Mouse (Mus musculus): Measurements from ENCODE around the gene Iqschfp. TPM values are rescaled to one million over a fixed set of nuclear protein-coding genes. Genes with fewer than 3 reads are reported as not detected.

Gene Iqschfp
- polyA plus RNA-seq, 1 experiment from 2014 or later: not detected

DNA sequence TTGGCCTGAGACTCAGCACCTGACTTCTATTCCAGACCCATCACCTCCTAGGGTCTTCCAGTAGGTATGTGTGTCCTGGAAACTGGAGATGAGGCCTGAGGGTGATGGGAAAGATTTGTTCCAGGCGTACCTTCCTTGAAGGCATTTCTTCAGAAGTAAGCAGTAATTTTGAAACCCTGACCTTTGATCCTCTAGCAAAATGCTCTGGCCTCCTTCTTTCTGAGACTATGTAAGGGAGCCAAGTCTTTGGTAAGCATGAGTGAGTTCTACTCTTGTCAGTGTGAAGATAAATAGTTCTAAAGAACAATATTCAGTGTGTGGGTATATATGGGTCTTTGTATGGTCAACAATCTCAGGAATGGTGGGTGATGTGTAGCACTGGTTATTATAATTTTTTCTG lies 238.4 kb downstream of the Iqschfp start:
- H3K27me3 ChIP-seq (replicated peaks; ENCODE audit: control insufficient read depth, insufficient read depth, low read length): no peaks in the 10 kb centered on the region
- no peak overlapping the region for H3K9ac ChIP-seq (ENCODE audit: low read depth, low read length)
- H3K4me3 ChIP-seq (ENCODE audit: low read depth, low read length): no peak overlapping the region
- H3K36me3 ChIP-seq (ENCODE audit: control insufficient read depth, insufficient read depth, low read length): no peaks in the 10 kb centered on the region
- H3K27ac ChIP-seq (ENCODE audit: low read depth, low read length): no peak overlapping the region
- H3K4me2 ChIP-seq: no peak overlapping the region
- 78% methylated on average over 1 of the region's 1 CpGs for WGBS
- DNase-seq (ENCODE audit: low spot score) (no peak), ATAC-seq (replicated peaks; ENCODE audit: low FRiP score) (no peak)
- no peaks in the 10 kb centered on the region for H3K9me3 ChIP-seq (ENCODE audit: control insufficient read depth, low read length)
- no peaks in the 10 kb centered on the region for H3K4me1 ChIP-seq (replicated peaks; ENCODE audit: control insufficient read depth, insufficient read depth, low read length)

DNA sequence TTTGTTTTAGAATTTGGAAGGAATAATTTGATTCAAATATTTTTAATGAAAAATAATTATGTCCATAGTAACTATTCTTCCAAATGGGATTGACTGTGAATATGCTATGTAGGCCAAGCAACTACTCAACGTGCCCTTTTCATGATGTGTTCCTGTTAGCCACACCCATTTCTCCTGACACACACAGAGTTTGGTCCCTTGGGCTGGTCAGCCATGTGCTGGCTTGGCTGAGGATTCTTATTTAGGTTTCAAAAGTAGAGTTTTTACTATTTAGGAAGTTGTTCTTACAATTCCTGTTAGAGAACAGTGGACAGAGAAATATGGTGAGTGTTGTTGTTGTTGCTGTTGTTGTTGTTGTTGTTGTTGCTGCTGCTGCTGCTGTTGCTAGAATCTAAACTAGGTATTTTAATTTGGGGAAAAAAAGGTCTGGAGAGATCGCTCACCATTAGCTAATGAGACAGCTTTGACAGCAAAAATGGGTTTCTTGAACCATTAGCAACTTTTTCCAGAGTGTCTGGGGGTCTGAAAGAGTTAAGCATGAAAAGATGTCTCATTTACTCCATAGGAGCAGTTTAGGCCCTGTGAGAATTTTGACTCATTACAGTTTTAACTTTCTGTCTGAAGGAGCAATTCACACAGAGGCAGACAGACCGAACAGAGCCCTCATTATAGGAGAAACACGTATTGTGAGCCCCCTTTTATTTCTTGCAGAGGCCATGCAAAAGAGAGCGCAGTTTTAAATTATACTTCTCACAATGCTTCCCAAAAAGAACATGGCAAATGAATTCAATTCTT lies 247.0 kb downstream of the Iqschfp start:
- Histone ChIP-seq H3K4me3 (ENCODE audit: low read depth, low read length) (no peak overlapping the region), H3K36me3 (ENCODE audit: control insufficient read depth, insufficient read depth, low read length) (no peaks in the 10 kb centered on the region), H3K27me3 (replicated peaks; ENCODE audit: control insufficient read depth, insufficient read depth, low read length) (no peaks in the 10 kb centered on the region), H3K4me2 (no peak overlapping the region), H3K9me3 (ENCODE audit: control insufficient read depth, low read length) (no peaks in the 10 kb centered on the region), H3K9ac (ENCODE audit: low read depth, low read length) (no peak overlapping the region), H3K4me1 (replicated peaks; ENCODE audit: control insufficient read depth, insufficient read depth, low read length) (no peaks in the 10 kb centered on the region), H3K27ac (ENCODE audit: low read depth, low read length) (no peak overlapping the region)
- WGBS: 80% methylated on average over 5 of the region's 5 CpGs
- no peak for ATAC-seq (replicated peaks; ENCODE audit: low FRiP score)
- DNase-seq (ENCODE audit: low spot score): no peak

DNA sequence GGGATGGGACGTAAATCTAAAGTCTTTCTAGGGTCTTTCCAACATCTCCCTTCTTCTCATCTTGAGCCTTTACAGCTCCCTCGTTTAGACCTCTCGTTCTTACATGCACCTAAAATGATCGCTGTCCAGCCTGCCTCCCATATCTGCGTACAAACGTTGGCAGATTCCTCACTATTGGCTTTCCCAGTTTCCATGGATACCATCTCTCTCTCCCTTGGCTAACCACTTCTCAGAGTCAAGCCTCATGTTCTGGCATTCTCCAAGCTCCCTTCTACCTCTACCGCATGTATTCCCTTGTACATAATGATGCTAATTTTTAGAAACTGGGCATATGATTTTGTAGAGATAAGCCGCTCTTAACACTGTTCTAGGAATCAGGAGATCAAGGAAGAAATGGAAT lies 258.7 kb downstream of the Iqschfp start:
- no peak for DNase-seq (ENCODE audit: low spot score)
- no peak for ATAC-seq (replicated peaks; ENCODE audit: low FRiP score)

DNA sequence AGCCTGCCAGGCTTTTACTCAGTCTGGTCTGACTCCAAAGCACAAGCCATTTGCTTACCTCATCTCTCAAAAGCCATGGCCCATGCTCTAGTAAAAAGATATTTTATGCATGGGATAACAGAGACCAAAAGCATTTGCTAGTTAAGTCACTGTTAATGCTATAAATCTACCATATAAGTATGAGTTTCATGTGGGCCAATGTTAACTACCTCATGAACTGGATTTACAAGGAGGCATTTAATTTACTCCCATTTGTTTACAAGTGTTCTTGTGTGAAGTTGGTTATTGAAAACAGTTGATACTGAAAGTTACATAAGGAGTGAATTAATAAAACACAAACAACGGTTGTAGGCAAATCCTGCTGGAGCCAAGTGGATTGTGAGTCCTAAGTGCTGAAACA lies 268.1 kb downstream of the Iqschfp start:
- Histone ChIP-seq H3K36me3 (ENCODE audit: control insufficient read depth, insufficient read depth, low read length) (no peaks in the 10 kb centered on the region), H3K9me3 (ENCODE audit: control insufficient read depth, low read length) (no peaks in the 10 kb centered on the region), H3K27me3 (replicated peaks; ENCODE audit: control insufficient read depth, insufficient read depth, low read length) (no peaks in the 10 kb centered on the region), H3K27ac (ENCODE audit: low read depth, low read length) (no peak overlapping the region), H3K4me1 (replicated peaks; ENCODE audit: control insufficient read depth, insufficient read depth, low read length) (no peaks in the 10 kb centered on the region), H3K4me2 (no peak overlapping the region), H3K9ac (ENCODE audit: low read depth, low read length) (no peak overlapping the region), H3K4me3 (ENCODE audit: low read depth, low read length) (no peak overlapping the region)
- ATAC-seq (replicated peaks; ENCODE audit: low FRiP score) (no peak), DNase-seq (ENCODE audit: low spot score) (no peak)
- WGBS: 76% methylated on average over 1 of the region's 1 CpGs

More for the DNA sequence above, 258.7 kb downstream of the Iqschfp start:
- no peaks in the 10 kb centered on the region for H3K36me3 ChIP-seq (ENCODE audit: control insufficient read depth, insufficient read depth, low read length)
- H3K4me3 ChIP-seq (ENCODE audit: low read depth, low read length): no peak overlapping the region
- no peaks in the 10 kb centered on the region for H3K4me1 ChIP-seq (replicated peaks; ENCODE audit: control insufficient read depth, insufficient read depth, low read length)
- H3K4me2 ChIP-seq: no peak overlapping the region
- no peaks in the 10 kb centered on the region for H3K9me3 ChIP-seq (ENCODE audit: control insufficient read depth, low read length)
- H3K27me3 ChIP-seq (replicated peaks; ENCODE audit: control insufficient read depth, insufficient read depth, low read length): no peaks in the 10 kb centered on the region
- H3K9ac ChIP-seq (ENCODE audit: low read depth, low read length): no peak overlapping the region
- WGBS: 83% methylated on average over 8 of the region's 8 CpGs
- no peak overlapping the region for H3K27ac ChIP-seq (ENCODE audit: low read depth, low read length)

DNA sequence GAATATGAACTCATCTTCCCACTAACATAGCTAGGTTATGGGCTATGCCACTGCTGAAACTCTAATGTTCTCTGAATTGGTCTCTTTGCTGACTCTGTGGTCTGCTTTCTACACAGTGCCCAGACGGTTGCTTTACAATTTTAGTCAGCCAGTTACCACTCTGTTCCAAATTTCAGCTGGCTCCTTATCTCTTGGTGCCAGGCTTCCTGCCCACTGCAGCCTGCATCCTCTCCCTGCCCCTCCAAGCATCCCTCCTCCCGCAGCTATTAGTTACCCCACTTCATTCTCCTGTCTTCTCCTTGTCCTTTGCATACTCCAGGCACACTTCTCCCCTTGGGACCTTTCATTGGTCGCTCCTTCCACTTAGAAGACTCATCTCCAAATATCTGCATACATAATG lies 268.7 kb downstream of the Iqschfp start:
- Histone ChIP-seq H3K4me2 (no peak overlapping the region), H3K4me3 (ENCODE audit: low read depth, low read length) (no peak overlapping the region), H3K36me3 (ENCODE audit: control insufficient read depth, insufficient read depth, low read length) (no peaks in the 10 kb centered on the region), H3K4me1 (replicated peaks; ENCODE audit: control insufficient read depth, insufficient read depth, low read length) (no peaks in the 10 kb centered on the region), H3K9me3 (ENCODE audit: control insufficient read depth, low read length) (no peaks in the 10 kb centered on the region), H3K27ac (ENCODE audit: low read depth, low read length) (no peak overlapping the region), H3K9ac (ENCODE audit: low read depth, low read length) (no peak overlapping the region), H3K27me3 (replicated peaks; ENCODE audit: control insufficient read depth, insufficient read depth, low read length) (no peaks in the 10 kb centered on the region)
- no peak for DNase-seq (ENCODE audit: low spot score)
- WGBS: 48% methylated on average over 3 of the region's 3 CpGs
- 0 out of 2 replicates have a peak, but pooled peaks have one; percentile 47 for ATAC-seq (replicated peaks; ENCODE audit: low FRiP score)

DNA sequence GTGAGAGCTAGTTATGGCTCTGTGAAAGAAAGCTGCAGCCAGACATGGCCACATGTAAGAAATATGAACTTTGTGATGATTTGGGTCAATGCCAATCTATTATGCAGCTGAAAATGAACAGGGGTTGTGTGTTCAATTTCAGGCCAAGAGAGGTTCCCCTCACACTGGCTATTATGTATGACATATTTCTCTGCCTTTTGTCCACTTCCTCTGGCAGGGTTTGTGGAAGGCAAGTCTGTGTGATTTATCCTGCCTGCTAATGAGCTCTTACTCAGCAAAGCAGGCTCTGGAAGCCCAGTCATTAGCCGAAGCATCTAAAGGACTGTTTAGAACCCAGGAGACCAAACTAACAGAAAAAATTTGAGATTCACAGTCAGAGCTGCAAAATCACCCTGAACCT lies 286.2 kb downstream of the Iqschfp start:
- WGBS: 67% methylated on average over 1 of the region's 1 CpGs

DNA sequence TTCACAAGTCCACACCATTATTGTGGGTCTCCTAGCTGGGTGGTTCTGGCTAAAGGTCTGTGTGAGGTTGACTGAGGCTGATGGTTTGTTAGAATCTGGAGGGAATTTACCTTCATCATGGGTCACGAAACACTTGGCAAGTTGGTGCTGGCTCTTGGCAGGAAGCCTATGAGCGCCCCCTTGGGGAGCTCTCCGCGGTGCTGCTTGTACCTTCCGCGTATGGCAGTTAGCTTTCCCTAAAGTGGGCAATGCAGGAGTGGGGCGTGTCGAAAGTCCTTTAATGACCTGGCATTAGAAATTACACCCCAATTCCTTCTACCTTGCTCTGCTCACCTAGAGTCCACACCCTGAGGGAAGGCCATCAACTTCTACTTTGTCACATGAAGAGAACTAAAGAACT lies 295.4 kb downstream of the Iqschfp start:
- Histone ChIP-seq H3K4me3 (ENCODE audit: low read depth, low read length) (no peak overlapping the region), H3K27ac (ENCODE audit: low read depth, low read length) (no peak overlapping the region)
- DNase-seq (ENCODE audit: low spot score): no peak

More for the DNA sequence above, 286.2 kb downstream of the Iqschfp start:
- no peak overlapping the region for H3K4me3 ChIP-seq (ENCODE audit: low read depth, low read length)
- no peak overlapping the region for H3K27ac ChIP-seq (ENCODE audit: low read depth, low read length)
- H3K4me1 ChIP-seq (replicated peaks; ENCODE audit: control insufficient read depth, insufficient read depth, low read length): no peaks in the 10 kb centered on the region
- no peak overlapping the region for H3K4me2 ChIP-seq
- DNase-seq (ENCODE audit: low spot score) (no peak), ATAC-seq (replicated peaks; ENCODE audit: low FRiP score) (no peak)
- no peaks in the 10 kb centered on the region for H3K9me3 ChIP-seq (ENCODE audit: control insufficient read depth, low read length)
- no peaks in the 10 kb centered on the region for H3K27me3 ChIP-seq (replicated peaks; ENCODE audit: control insufficient read depth, insufficient read depth, low read length)
- no peaks in the 10 kb centered on the region for H3K36me3 ChIP-seq (ENCODE audit: control insufficient read depth, insufficient read depth, low read length)
- no peak overlapping the region for H3K9ac ChIP-seq (ENCODE audit: low read depth, low read length)

DNA sequence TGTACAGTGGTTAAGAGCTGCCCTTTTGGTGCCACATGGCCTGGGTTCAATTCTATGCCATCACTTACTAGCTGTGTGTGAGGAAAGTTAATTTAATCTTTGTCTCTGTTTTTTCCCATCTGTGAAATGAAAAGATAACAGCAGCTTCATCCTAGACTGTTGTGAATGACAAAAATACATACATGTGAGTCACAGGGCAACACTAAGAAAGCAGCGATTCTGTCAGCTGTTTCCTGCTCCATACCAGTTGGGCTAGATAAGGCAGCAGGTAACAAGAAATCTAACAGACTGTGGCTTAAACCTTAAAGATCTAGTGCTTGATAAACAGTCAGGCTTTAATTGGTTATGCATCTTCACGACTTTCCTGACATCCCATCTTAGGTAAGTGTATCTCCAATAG lies 297.1 kb downstream of the Iqschfp start:
- Histone ChIP-seq H3K4me1 (replicated peaks; ENCODE audit: control insufficient read depth, insufficient read depth, low read length) (no peaks in the 10 kb centered on the region), H3K36me3 (ENCODE audit: control insufficient read depth, insufficient read depth, low read length) (no peaks in the 10 kb centered on the region), H3K4me2 (no peak overlapping the region), H3K27me3 (replicated peaks; ENCODE audit: control insufficient read depth, insufficient read depth, low read length) (no peaks in the 10 kb centered on the region), H3K9ac (ENCODE audit: low read depth, low read length) (no peak overlapping the region), H3K9me3 (ENCODE audit: control insufficient read depth, low read length) (no peaks in the 10 kb centered on the region), H3K27ac (ENCODE audit: low read depth, low read length) (no peak overlapping the region), H3K4me3 (ENCODE audit: low read depth, low read length) (no peak overlapping the region)
- 62% methylated on average over 2 of the region's 2 CpGs for WGBS
- ATAC-seq (replicated peaks; ENCODE audit: low FRiP score) (no peak), DNase-seq (ENCODE audit: low spot score) (no peak)

More for the DNA sequence above, 295.4 kb downstream of the Iqschfp start:
- H3K9ac ChIP-seq (ENCODE audit: low read depth, low read length): no peak overlapping the region
- WGBS: 58% methylated on average over 8 of the region's 8 CpGs
- no peak overlapping the region for H3K4me2 ChIP-seq
- no peaks in the 10 kb centered on the region for H3K27me3 ChIP-seq (replicated peaks; ENCODE audit: control insufficient read depth, insufficient read depth, low read length)
- H3K4me1 ChIP-seq (replicated peaks; ENCODE audit: control insufficient read depth, insufficient read depth, low read length): no peaks in the 10 kb centered on the region
- H3K36me3 ChIP-seq (ENCODE audit: control insufficient read depth, insufficient read depth, low read length): no peaks in the 10 kb centered on the region
- H3K9me3 ChIP-seq (ENCODE audit: control insufficient read depth, low read length): no peaks in the 10 kb centered on the region
- no peak for ATAC-seq (replicated peaks; ENCODE audit: low FRiP score)

DNA sequence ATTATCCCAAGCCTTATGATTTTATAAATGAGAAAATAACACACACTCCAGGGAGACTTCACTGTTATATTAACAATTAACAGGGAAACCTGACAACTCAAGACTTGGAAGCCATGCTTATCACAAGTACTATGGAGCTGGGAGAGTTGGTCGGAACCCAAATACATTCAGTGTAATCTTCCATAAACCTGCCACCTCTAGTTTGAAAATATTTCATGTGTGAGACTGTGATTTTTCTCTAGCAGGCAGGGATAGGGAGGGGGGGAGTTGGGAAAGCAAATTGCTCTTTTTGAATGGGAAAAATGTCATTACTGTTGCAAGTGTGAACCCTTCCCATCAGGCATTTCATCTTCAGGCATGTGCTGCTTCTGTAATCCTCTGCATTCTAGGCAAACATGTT lies 304.9 kb downstream of the Iqschfp start:
- whole genome bisulfite sequencing: 82% methylated on average over 1 of the region's 1 CpGs
- Histone ChIP-seq H3K36me3 (ENCODE audit: control insufficient read depth, insufficient read depth, low read length) (no peaks in the 10 kb centered on the region), H3K27ac (ENCODE audit: low read depth, low read length) (no peak overlapping the region)

More for the DNA sequence above, 304.9 kb downstream of the Iqschfp start:
- DNase-seq (ENCODE audit: low spot score): no peak
- Histone ChIP-seq H3K4me3 (ENCODE audit: low read depth, low read length) (no peak overlapping the region), H3K27me3 (replicated peaks; ENCODE audit: control insufficient read depth, insufficient read depth, low read length) (no peaks in the 10 kb centered on the region), H3K9ac (ENCODE audit: low read depth, low read length) (no peak overlapping the region), H3K9me3 (ENCODE audit: control insufficient read depth, low read length) (no peaks in the 10 kb centered on the region), H3K4me1 (replicated peaks; ENCODE audit: control insufficient read depth, insufficient read depth, low read length) (no peaks in the 10 kb centered on the region), H3K4me2 (no peak overlapping the region)
- no peak for ATAC-seq (replicated peaks; ENCODE audit: low FRiP score)
